Mouse (Mus musculus) monocyte, adult 5-6 weeks (primary cell): Measurements from ENCODE around the gene Nmrk1. TPM values are rescaled to one million over a fixed set of nuclear protein-coding genes. Genes with fewer than 3 reads are reported as not detected.

Source experiments
- ATAC-seq: fragments of 153-309, 156-312 bp; replicated peaks from 2 replicates; pipeline ENCODE4 v1.8.0; 2017; ENCODE audit warnings: mild to moderate bottlenecking; ENCODE audit not compliant: low TSS enrichment, insufficient number of reproducible peaks, severe bottlenecking, poor library complexity, low FRiP score
- total RNA-seq: library from RNA; stranded (forward); fragments of 200-1000, 200-491, 200-594 nt; gene quantifications from 3 replicates; pipeline ENCODE4 v1.2.3, GENCODE M21; 2017

Nmrk1 gene
- total RNA-seq, 1 experiment from 2014 or later = 7.7 TPM

- ATAC-seq = no peak
These were observed 41.4 kb downstream of the Nmrk1 start for GRCm38 (mm10) chr19:18673116-18673515.

- no peak for ATAC-seq
These were observed 50.4 kb downstream of the Nmrk1 start for GRCm38 (mm10) chr19:18682142-18682541.

- peak; percentile 90 for ATAC-seq
These were observed 55.8 kb downstream of the Nmrk1 start for GRCm38 (mm10) chr19:18687556-18687955.

GRCm38 (mm10) chr19:18692176-18692575 is 60.4 kb downstream of the Nmrk1 start:
- ATAC-seq = no peak

- no peak for ATAC-seq
These were observed 61.0 kb downstream of the Nmrk1 start for GRCm38 (mm10) chr19:18692768-18693167.

- no peak for ATAC-seq
These were observed 63.4 kb downstream of the Nmrk1 start for GRCm38 (mm10) chr19:18695116-18695515.

GRCm38 (mm10) chr19:18695552-18695951 is 63.8 kb downstream of the Nmrk1 start:
- ATAC-seq = no peak

Other genes starting within 250 kb of the Nmrk1 start
- gene Ostf1, start 127 bp upstream of the Nmrk1 start, total RNA-seq = 458 to 713 TPM (median 609 TPM) in 3 replicates
- 6.6 to 20.4 TPM (median 15.4 TPM) in 3 replicates for gene Carnmt1, start 38.8 kb downstream of the Nmrk1 start, total RNA-seq
- gene D030056L22Rik, start 81.2 kb downstream of the Nmrk1 start, total RNA-seq = 8.4 to 15.0 TPM (median 11.8 TPM) in 3 replicates
- not detected in 3 replicates for gene Trpm6, start 118.0 kb downstream of the Nmrk1 start, total RNA-seq